ENCODE assay signal across 8 mouse cellular contexts in the genomic region with DNA sequence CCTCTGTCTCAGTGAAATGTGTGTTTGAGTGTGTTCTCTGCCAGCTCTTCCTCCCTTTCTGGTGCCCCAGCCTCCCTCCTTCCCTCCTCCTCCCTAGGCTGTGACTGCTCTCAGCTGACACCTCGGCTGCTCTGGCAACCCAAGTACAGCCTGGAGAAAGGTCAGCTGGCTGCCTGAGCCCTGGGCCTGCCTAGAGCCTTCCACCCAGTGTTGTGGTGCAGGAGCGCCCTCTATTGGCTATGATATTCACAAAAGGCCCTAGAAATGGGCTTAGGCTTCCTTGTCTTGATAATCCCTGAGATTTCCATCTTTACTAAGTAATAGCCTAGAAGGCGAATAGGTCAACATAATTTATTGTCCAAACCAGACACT.
DNase-seq lines count a peak whose midpoint lies in the region; ATAC-seq and TF ChIP-seq lines count a peak whose summit lies in the region.

No protein-coding gene starts in this region.

- no peak overlapping the region for H3K27ac ChIP-seq in gastrocnemius, adult 2 months
- H3K27ac ChIP-seq in hindbrain, embryonic 14.5 days, result no peak overlapping the region
- no peak overlapping the region for H3K27ac ChIP-seq in lung, postnatal 0 days (ENCODE audit: low read length)

- H3K4me3 ChIP-seq in gastrocnemius, adult 2 months, result no peak overlapping the region
- no peak overlapping the region for H3K4me3 ChIP-seq in hindbrain, embryonic 14.5 days (replicated peaks; ENCODE audit: low read length)
- H3K4me3 ChIP-seq in lung, postnatal 0 days (ENCODE audit: low read depth, low read length), result no peak overlapping the region

- peak; percentile 90 for DNase-seq in adrenal gland, postnatal 10 days
- peak; percentile 92 for DNase-seq in gastrocnemius, adult 2 months
- DNase-seq in hindbrain, embryonic 14.5 days (ENCODE audit: low spot score), result peak; percentile 91
- peak; percentile 69 to 81 for DNase-seq in layer of hippocampus, postnatal 14 days (ENCODE audit: low spot score in 2 of 2)
- DNase-seq in lung, postnatal 0 days (ENCODE audit: low spot score), result peak; percentile 94
- peak; percentile 91 for DNase-seq in retina, postnatal 1 day

- peak; percentile 85 for TF ChIP-seq CTCF in gastrocnemius, adult 2 months (IDR thresholded peaks at IDR 0.05)
- peak; percentile 92 for TF ChIP-seq CTCF in lung, postnatal 0 days (IDR thresholded peaks at IDR 0.05)

- intact Hi-C loops in gastrocnemius, adult 2 months (cut with DNase I), result loop anchor here (2.0 to 5.0 kb wide), 3 partner anchors 374 to 974 kb away; a partner anchor contains a TSS

- ATAC-seq in common myeloid progenitor, adult 5-6 weeks (replicated peaks; ENCODE audit: low read depth, poor library complexity, severe bottlenecking), result peak; percentile 91
- ATAC-seq in hindbrain, embryonic 14.5 days (ENCODE audit: low FRiP score), result peak; percentile 97
- ATAC-seq in lung, postnatal 0 days, result peak; percentile 99
- ATAC-seq in erythroid progenitor cell, adult 5-6 weeks (replicated peaks; ENCODE audit: low FRiP score, poor library complexity, severe bottlenecking), result no peak

- 9% methylated on average over 3 of the region's 3 CpGs for WGBS in hindbrain, embryonic 14.5 days
- WGBS in lung, postnatal 0 days, result 1% methylated on average over 3 of the region's 3 CpGs

- H3K36me3 ChIP-seq in hindbrain, embryonic 14.5 days (replicated peaks; ENCODE audit: control insufficient read depth, insufficient read depth), result no peaks in the 10 kb centered on the region
- H3K36me3 ChIP-seq in lung, postnatal 0 days (ENCODE audit: insufficient read depth, low read length), result no peaks in the 10 kb centered on the region

- no peak overlapping the region for H3K9ac ChIP-seq in hindbrain, embryonic 14.5 days
- no peak overlapping the region for H3K9ac ChIP-seq in lung, postnatal 0 days (replicated peaks; ENCODE audit: low read depth)

- no peaks in the 10 kb centered on the region for H3K9me3 ChIP-seq in hindbrain, embryonic 14.5 days (ENCODE audit: control insufficient read depth, low read length)
- H3K9me3 ChIP-seq in lung, postnatal 0 days (ENCODE audit: low read length), result no peaks in the 10 kb centered on the region

- TF ChIP-seq EP300 in lung, postnatal 0 days (IDR thresholded peaks at IDR 0.05), result no peak

- no peaks in the 10 kb centered on the region for H3K27me3 ChIP-seq in hindbrain, embryonic 14.5 days (ENCODE audit: control insufficient read depth, insufficient read depth, low read length)
- H3K27me3 ChIP-seq in lung, postnatal 0 days (replicated peaks; ENCODE audit: insufficient read depth, low read length), result no peaks in the 10 kb centered on the region

- H3K4me2 ChIP-seq in hindbrain, embryonic 14.5 days (replicated peaks), result no peak overlapping the region
- no peak overlapping the region for H3K4me2 ChIP-seq in lung, postnatal 0 days (replicated peaks; ENCODE audit: low read depth, low read length)

- no peaks in the 10 kb centered on the region for H3K4me1 ChIP-seq in hindbrain, embryonic 14.5 days (replicated peaks; ENCODE audit: control insufficient read depth, insufficient read depth, low read length)
- no peaks in the 10 kb centered on the region for H3K4me1 ChIP-seq in lung, postnatal 0 days (ENCODE audit: insufficient read depth, low read depth, low read length)
